Mouse (Mus musculus): ENCODE measurements around the gene Gm17019. TPM values are rescaled to one million over a fixed set of nuclear protein-coding genes. Genes with fewer than 3 reads are reported as not detected.
"Not testable (repeated sequence)": the region's sequence is repeated elsewhere in the genome, so short reads cannot be mapped to it uniquely, and the experiment has no call there.

The Gm17019 gene
- not detected in 2 replicates for polyA plus RNA-seq (2012; rRNA removed)

DNA sequence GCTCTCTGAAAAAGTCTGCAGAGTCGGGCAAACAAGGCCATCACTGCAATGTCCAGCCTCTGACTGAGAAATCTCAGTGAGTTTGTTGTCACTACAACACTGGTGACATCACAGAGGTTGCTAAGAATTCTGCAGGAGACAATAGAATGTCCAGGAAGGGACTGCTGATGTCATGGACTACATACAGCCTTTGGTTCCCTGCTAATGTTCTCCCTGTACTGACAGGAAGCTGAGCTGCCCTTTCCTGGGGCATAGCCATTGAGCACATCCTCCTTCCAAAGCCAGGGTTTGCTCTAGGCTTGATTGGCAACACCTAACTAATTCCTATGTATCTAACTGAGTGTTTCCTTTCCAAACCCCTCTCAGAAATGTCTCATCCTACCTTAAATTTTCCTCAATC lies at the start of gene Gm17019:
TSS of gene Gm17019 (minus strand) at position 101 of the 400 bp plus-strand sequence.
- H3K4me3 ChIP-seq (ENCODE audit: control insufficient read depth, insufficient read depth, low read length); H3K27ac ChIP-seq (ENCODE audit: control insufficient read depth, insufficient read depth, low read length); H3K36me3 ChIP-seq (ENCODE audit: control insufficient read depth, insufficient read depth, low read length); H3K4me1 ChIP-seq (replicated peaks; ENCODE audit: control insufficient read depth, insufficient read depth, low read length); H3K27me3 ChIP-seq (ENCODE audit: control insufficient read depth, insufficient read depth, low read length); DNase-seq: not testable (repeated sequence)
- 32% methylated on average over 1 of the region's 1 CpGs for WGBS

DNA sequence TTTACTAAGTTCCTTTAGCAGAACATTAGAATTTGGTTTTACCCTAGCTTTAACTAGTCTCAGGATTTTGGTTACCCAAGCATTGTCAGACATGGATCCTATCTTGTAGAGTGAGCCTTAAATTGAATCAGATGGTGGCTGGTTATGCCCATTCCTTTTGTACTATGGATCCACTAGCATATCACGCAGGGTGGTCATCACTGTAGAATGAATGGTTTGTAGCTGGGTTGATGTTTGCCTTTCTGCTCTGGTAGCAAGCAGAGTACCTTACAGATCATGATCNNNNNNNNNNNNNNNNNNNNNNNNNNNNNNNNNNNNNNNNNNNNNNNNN lies 29.6 kb upstream of the Gm17019 start:
- WGBS, result 95% methylated on average over 1 of the region's 1 CpGs

GRCm38 (mm10) chr5:15061638-15062384 lies 29.0 kb upstream of the Gm17019 start:
- DNase-seq; H3K4me3 ChIP-seq (ENCODE audit: control insufficient read depth, insufficient read depth, low read length); H3K36me3 ChIP-seq (ENCODE audit: control insufficient read depth, insufficient read depth, low read length); H3K27ac ChIP-seq (ENCODE audit: control insufficient read depth, insufficient read depth, low read length); H3K27me3 ChIP-seq (ENCODE audit: control insufficient read depth, insufficient read depth, low read length); H3K4me1 ChIP-seq (replicated peaks; ENCODE audit: control insufficient read depth, insufficient read depth, low read length): not testable (repeated sequence)
- WGBS, result 86% methylated on average over 4 of the region's 4 CpGs

More for the DNA sequence above, 29.6 kb upstream of the Gm17019 start:
- H3K27ac ChIP-seq (ENCODE audit: control insufficient read depth, insufficient read depth, low read length); H3K36me3 ChIP-seq (ENCODE audit: control insufficient read depth, insufficient read depth, low read length); DNase-seq; H3K4me1 ChIP-seq (replicated peaks; ENCODE audit: control insufficient read depth, insufficient read depth, low read length); H3K27me3 ChIP-seq (ENCODE audit: control insufficient read depth, insufficient read depth, low read length); H3K4me3 ChIP-seq (ENCODE audit: control insufficient read depth, insufficient read depth, low read length): not testable (repeated sequence)

- WGBS, result 79% methylated on average over 10 of the region's 10 CpGs
- not testable (repeated sequence) for H3K36me3 ChIP-seq (ENCODE audit: control insufficient read depth, insufficient read depth, low read length); H3K27me3 ChIP-seq (ENCODE audit: control insufficient read depth, insufficient read depth, low read length); H3K4me3 ChIP-seq (ENCODE audit: control insufficient read depth, insufficient read depth, low read length); DNase-seq; H3K27ac ChIP-seq (ENCODE audit: control insufficient read depth, insufficient read depth, low read length); H3K4me1 ChIP-seq (replicated peaks; ENCODE audit: control insufficient read depth, insufficient read depth, low read length)
Observed at GRCm38 (mm10) chr5:15054151-15055025, 21.6 kb upstream of the Gm17019 start.

GRCm38 (mm10) chr5:15053606-15053962 lies 20.8 kb upstream of the Gm17019 start:
- not testable (repeated sequence) for H3K27me3 ChIP-seq (ENCODE audit: control insufficient read depth, insufficient read depth, low read length); DNase-seq; H3K36me3 ChIP-seq (ENCODE audit: control insufficient read depth, insufficient read depth, low read length); H3K4me3 ChIP-seq (ENCODE audit: control insufficient read depth, insufficient read depth, low read length); H3K4me1 ChIP-seq (replicated peaks; ENCODE audit: control insufficient read depth, insufficient read depth, low read length); H3K27ac ChIP-seq (ENCODE audit: control insufficient read depth, insufficient read depth, low read length)
- 78% methylated on average over 8 of the region's 8 CpGs for WGBS

- not testable (repeated sequence) for H3K36me3 ChIP-seq (ENCODE audit: control insufficient read depth, insufficient read depth, low read length); DNase-seq; H3K4me3 ChIP-seq (ENCODE audit: control insufficient read depth, insufficient read depth, low read length); H3K27me3 ChIP-seq (ENCODE audit: control insufficient read depth, insufficient read depth, low read length); H3K27ac ChIP-seq (ENCODE audit: control insufficient read depth, insufficient read depth, low read length); H3K4me1 ChIP-seq (replicated peaks; ENCODE audit: control insufficient read depth, insufficient read depth, low read length)
- 88% methylated on average over 4 of the region's 4 CpGs for WGBS
Observed at GRCm38 (mm10) chr5:15052945-15053605, 20.3 kb upstream of the Gm17019 start.

DNA sequence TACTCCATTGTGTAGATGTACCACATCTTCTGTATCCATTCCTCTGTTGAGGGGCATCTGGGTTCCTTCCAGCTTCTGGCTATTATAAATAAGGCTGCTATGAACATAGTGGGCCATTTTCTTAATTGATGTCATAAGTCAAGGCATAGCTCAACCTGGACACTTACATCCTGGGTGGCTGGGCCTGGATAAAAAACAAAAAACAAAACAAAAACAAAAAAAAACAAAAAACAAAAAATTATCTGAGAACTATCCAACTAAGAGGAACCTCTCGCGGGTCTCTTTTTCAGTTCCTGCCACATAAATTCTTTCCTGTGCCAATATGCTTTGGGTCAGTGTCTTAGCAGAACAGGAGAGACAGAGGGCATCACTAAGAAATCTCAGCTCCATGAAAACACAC lies 18.0 kb upstream of the Gm17019 start:
- not testable (repeated sequence) for H3K27me3 ChIP-seq (ENCODE audit: control insufficient read depth, insufficient read depth, low read length); H3K36me3 ChIP-seq (ENCODE audit: control insufficient read depth, insufficient read depth, low read length); H3K4me3 ChIP-seq (ENCODE audit: control insufficient read depth, insufficient read depth, low read length); DNase-seq; H3K4me1 ChIP-seq (replicated peaks; ENCODE audit: control insufficient read depth, insufficient read depth, low read length); H3K27ac ChIP-seq (ENCODE audit: control insufficient read depth, insufficient read depth, low read length)
- 78% methylated on average over 2 of the region's 2 CpGs for WGBS

DNA sequence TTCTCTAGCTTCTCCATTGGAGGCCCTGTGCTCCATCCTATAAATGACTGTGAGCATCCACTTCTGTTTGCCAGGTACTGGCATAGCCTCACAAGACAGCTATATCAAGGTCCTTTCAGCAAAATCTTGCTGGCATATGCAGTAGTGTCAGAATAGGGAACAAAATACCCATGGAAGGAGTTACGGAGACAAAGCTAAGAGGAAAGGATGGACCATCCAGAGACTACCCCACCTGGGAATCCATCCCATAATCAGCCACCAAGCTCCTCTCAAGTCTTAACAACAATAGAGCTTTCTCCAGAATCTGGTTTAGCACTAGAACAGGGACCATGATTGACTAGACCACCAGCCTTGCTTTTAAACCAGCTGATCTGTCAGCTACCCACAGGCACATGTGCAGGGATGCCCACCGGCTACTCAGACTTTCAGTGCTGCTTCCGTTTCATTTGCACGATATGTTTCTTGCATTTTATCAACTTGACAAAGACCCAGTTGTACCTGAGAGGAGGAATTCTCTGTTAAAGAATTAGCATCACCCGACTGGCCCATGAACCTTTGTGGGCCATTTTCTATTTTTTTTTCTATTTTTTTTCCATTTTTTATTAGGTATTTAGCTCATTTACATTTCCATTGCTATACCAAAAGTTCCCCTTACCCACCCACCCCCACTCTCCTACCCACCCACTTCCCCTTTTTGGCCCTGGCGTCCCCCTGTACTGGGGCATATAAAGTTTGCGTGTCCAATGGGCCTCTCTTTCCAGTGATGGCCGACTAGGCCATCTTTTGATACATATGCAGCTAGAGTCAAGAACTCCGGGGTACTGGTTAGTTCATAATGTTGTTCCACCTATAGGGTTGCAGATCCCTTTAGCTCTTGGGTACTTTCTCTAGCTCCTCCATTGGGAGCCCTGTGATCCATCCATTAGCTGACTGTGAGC lies 12.3 kb upstream of the Gm17019 start:
- H3K4me3 ChIP-seq (ENCODE audit: control insufficient read depth, insufficient read depth, low read length); H3K4me1 ChIP-seq (replicated peaks; ENCODE audit: control insufficient read depth, insufficient read depth, low read length); DNase-seq; H3K27ac ChIP-seq (ENCODE audit: control insufficient read depth, insufficient read depth, low read length); H3K36me3 ChIP-seq (ENCODE audit: control insufficient read depth, insufficient read depth, low read length); H3K27me3 ChIP-seq (ENCODE audit: control insufficient read depth, insufficient read depth, low read length): not testable (repeated sequence)
- 90% methylated on average over 9 of the region's 9 CpGs for WGBS

- not testable (repeated sequence) for DNase-seq; H3K36me3 ChIP-seq (ENCODE audit: control insufficient read depth, insufficient read depth, low read length); H3K4me1 ChIP-seq (replicated peaks; ENCODE audit: control insufficient read depth, insufficient read depth, low read length); H3K27me3 ChIP-seq (ENCODE audit: control insufficient read depth, insufficient read depth, low read length); H3K27ac ChIP-seq (ENCODE audit: control insufficient read depth, insufficient read depth, low read length); H3K4me3 ChIP-seq (ENCODE audit: control insufficient read depth, insufficient read depth, low read length)
- WGBS, result 50% methylated on average over 4 of the region's 4 CpGs
Observed at GRCm38 (mm10) chr5:15040784-15041183, 8.0 kb upstream of the Gm17019 start.

DNA sequence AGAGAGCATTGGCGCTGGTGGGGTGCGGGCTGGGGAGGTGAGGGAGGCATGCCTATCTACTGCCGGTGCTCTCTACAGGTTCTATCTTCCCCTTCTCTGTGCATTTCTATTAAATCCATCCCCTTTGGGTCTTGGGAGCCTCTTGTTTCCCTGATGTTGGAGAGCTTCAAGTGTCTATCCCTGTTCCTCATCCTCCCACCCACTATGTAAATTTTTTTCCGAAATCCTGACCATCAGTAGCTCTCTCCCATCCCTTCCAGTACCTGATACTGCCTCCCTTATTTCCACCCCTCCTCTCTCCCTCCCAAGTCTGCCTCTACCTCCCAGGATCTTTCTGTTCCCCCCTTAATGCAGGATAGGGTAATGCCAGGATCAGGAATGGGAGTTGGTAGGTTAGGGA lies 7.2 kb upstream of the Gm17019 start:
- not testable (repeated sequence) for H3K27me3 ChIP-seq (ENCODE audit: control insufficient read depth, insufficient read depth, low read length); H3K4me1 ChIP-seq (replicated peaks; ENCODE audit: control insufficient read depth, insufficient read depth, low read length); H3K36me3 ChIP-seq (ENCODE audit: control insufficient read depth, insufficient read depth, low read length); H3K27ac ChIP-seq (ENCODE audit: control insufficient read depth, insufficient read depth, low read length); DNase-seq; H3K4me3 ChIP-seq (ENCODE audit: control insufficient read depth, insufficient read depth, low read length)
- 90% methylated on average over 4 of the region's 4 CpGs for WGBS
